Mouse (Mus musculus) liver, embryonic 14.5 days (tissue): ENCODE results near the gene Hhipl1. TPM values are rescaled to one million over a fixed set of nuclear protein-coding genes. Genes with fewer than 3 reads are reported as not detected.
A peak's percentile ranks its signal among the peaks of the same experiment; 100 is the strongest.

Source experiments
- ATAC-seq: fragments of 200-750 bp; cut with Nextera tagmentation; 2 replicates; pipeline ENCODE4 v1.8.0; 2017; ENCODE audit warnings: moderate number of reproducible peaks, mild to moderate bottlenecking, moderate library complexity; ENCODE audit not compliant: insufficient read depth
- DNase-seq, 3 experiments: peaks; one replicate each; pipeline ENCODE4 v3.0.0-alpha.2; 2012 to 2013; ENCODE audit warnings: low read depth in 3 of 3, low spot score in 3 of 3
- H3K27ac ChIP-seq: fragments of 300-500 bp; sonication (generic); 2 replicates; pipeline ENCODE4 v1.5.1; 2014; ENCODE audit warnings: moderate library complexity, mild to moderate bottlenecking, control low read depth, inconsistent platforms
- H3K27me3 ChIP-seq: fragments of 300-500 bp; sonication (generic); 2 replicates; pipeline ENCODE4 v1.6.1; 2014; ENCODE audit warnings: mild to moderate bottlenecking, low read length, moderate library complexity; ENCODE audit not compliant: control insufficient read depth, insufficient read depth
- H3K36me3 ChIP-seq: fragments of 300-500 bp; sonication (generic); replicated peaks from 2 replicates; pipeline ENCODE4 v1.6.1; 2014; ENCODE audit warnings: low read depth; ENCODE audit not compliant: control insufficient read depth, insufficient read depth
- H3K4me1 ChIP-seq, 2 experiments: fragments of 200-500 bp in 1 of 2; fragments of 300-500 bp in 1 of 2; sonication (generic) in 1 of 2; replicated peaks; 2 replicates each; pipeline ENCODE4 v1.6.1; 2012 to 2014; ENCODE audit warnings: antibody characterized with exemption in 1 of 2, inconsistent platforms in 1 of 2, low read length in 1 of 2; ENCODE audit not compliant: control insufficient read depth in 2 of 2, insufficient read depth in 2 of 2
- H3K4me2 ChIP-seq: fragments of 300-500 bp; sonication (generic); 2 replicates; pipeline ENCODE4 v1.6.1; 2014; ENCODE audit warnings: low read depth, mild to moderate bottlenecking, control low read depth, moderate library complexity
- H3K4me3 ChIP-seq, 2 experiments: fragments of 200-500 bp in 1 of 2; fragments of 300-500 bp in 1 of 2; sonication (generic) in 1 of 2; 2 replicates each; pipeline ENCODE4 v1.5.1; 2012 to 2014; ENCODE audit warnings: low read depth in 2 of 2, low read length in 2 of 2, mild to moderate bottlenecking in 2 of 2, control low read depth in 1 of 2, inconsistent platforms in 1 of 2, moderate library complexity in 1 of 2; ENCODE audit not compliant: insufficient read depth in 1 of 2
- H3K9ac ChIP-seq: fragments of 300-500 bp; sonication (generic); replicated peaks from 2 replicates; pipeline ENCODE4 v1.6.1; 2014; ENCODE audit warnings: mild to moderate bottlenecking, control low read depth, moderate library complexity
- H3K9me3 ChIP-seq: fragments of 300-500 bp; sonication (generic); 2 replicates; pipeline ENCODE4 v1.6.1; 2016; ENCODE audit warnings: low read length, mixed read lengths; ENCODE audit not compliant: control insufficient read depth
- CTCF ChIP-seq: IDR thresholded peaks from 2 replicates; pipeline ENCODE4 v1.5.1; 2016; ENCODE audit warnings: antibody characterized with exemption, low read depth, control low read depth
- EP300 ChIP-seq: IDR thresholded peaks from 2 replicates; pipeline ENCODE4 v1.6.1; 2016; ENCODE audit warnings: antibody characterized with exemption, low read depth
- WGBS: fragments of 180-500 bp; shearing (Covaris S2); extraction: QIAGEN DNeasy Blood & Tissue Kit; methylation state at CpG from one replicate; pipeline ENCODE4 v1.1.7; 2014; ENCODE audit not compliant: insufficient replicate concordance; 5-methylcytosine and 5-hydroxymethylcytosine counted together
- polyA plus RNA-seq, 2 experiments: library from polyadenylated mRNA; depleted of rRNA in 1 of 2; stranded (reverse) in 1 of 2; unstranded in 1 of 2; fragments of >200 nt; fragmentation: Nextera tagmentation in 1 of 2; extraction: Ambion mirVana in 1 of 2; gene quantifications; 2 replicates each; pipeline versions ENCODE4 v1.2.1 to v1.2.3; 2012 to 2014

The Hhipl1 gene
- polyA plus RNA-seq, 2 experiments = 0.03 TPM; not detected in 1

- Histone ChIP-seq H3K4me1 (peaks cover 0 to 25% of the 10 kb centered on the region in 2 experiments; a peak in 2 of 4 replicates), H3K4me3 (no peak overlapping the region), H3K9me3 (no peaks in the 10 kb centered on the region), H3K36me3 (no peaks in the 10 kb centered on the region), H3K27me3 (no peaks in the 10 kb centered on the region), H3K4me2 (no peak overlapping the region; the same call in 1 of the 2 replicates), H3K9ac (no peak overlapping the region), H3K27ac (no peak overlapping the region)
- ATAC-seq (peak; percentile 42; the same call in 1 of the 2 replicates), DNase-seq (no peak)
- WGBS = 42% methylated on average over 7 of the region's 7 CpGs
- TF ChIP-seq EP300 = no peak
- no peak for TF ChIP-seq CTCF
These were observed 41.2 kb upstream of the Hhipl1 start for GRCm38 (mm10) chr12:108264918-108265317.

GRCm38 (mm10) chr12:108265831-108266619 lies 40.0 kb upstream of the Hhipl1 start:
- WGBS = 46% methylated on average over 27 of the region's 27 CpGs
- TF ChIP-seq CTCF (no peak), EP300 (no peak)

DNA sequence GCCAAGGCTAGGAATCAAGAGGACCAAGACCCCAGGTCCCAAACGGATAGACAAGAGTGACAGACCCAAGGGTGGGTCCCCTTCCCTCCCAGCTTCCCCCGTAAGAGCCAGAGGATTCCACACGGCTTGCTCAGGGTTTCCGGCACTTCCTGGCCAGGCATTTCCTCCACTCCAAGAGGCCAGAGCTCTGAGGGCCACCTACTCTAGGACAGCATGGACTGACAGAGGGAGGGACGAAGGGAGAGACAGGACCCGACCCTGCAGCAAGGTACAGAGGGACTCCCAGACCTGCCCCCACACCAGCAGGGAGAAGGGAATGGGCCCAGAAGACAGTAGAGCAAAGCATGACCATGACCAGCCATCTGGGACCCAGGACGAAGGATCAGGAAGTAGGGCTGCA lies 38.4 kb upstream of the Hhipl1 start:
- Histone ChIP-seq H3K27me3 (no peaks in the 10 kb centered on the region), H3K4me3 (no peak overlapping the region), H3K27ac (no peak overlapping the region), H3K36me3 (no peaks in the 10 kb centered on the region), H3K9me3 (no peaks in the 10 kb centered on the region), H3K4me2 (no peak overlapping the region), H3K4me1 (peaks cover 0 to 40% of the 10 kb centered on the region in 2 experiments; a peak in 2 of 4 replicates), H3K9ac (no peak overlapping the region)
- 42% methylated on average over 7 of the region's 7 CpGs for WGBS
- DNase-seq (no peak), ATAC-seq (no peak)
- TF ChIP-seq EP300 (no peak), CTCF (no peak)

More at GRCm38 (mm10) chr12:108265831-108266619, 40.0 kb upstream of the Hhipl1 start:
- H3K36me3 ChIP-seq = no peaks in the 10 kb centered on the region
- H3K9me3 ChIP-seq = no peaks in the 10 kb centered on the region
- ATAC-seq (no peak), DNase-seq (no peak)
- H3K4me1 ChIP-seq = peaks cover 0 to 30% of the 10 kb centered on the region in 2 experiments; a peak in 2 of 4 replicates
- no peaks in the 10 kb centered on the region for H3K27me3 ChIP-seq
- H3K9ac ChIP-seq = no peak overlapping the region
- no peak overlapping the region for H3K4me3 ChIP-seq
- no peak overlapping the region for H3K27ac ChIP-seq
- H3K4me2 ChIP-seq = no peak overlapping the region; the same call in 1 of the 2 replicates

GRCm38 (mm10) chr12:108268970-108269369 lies 37.1 kb upstream of the Hhipl1 start:
- TF ChIP-seq CTCF (no peak), EP300 (no peak)
- H3K4me1 ChIP-seq = peaks cover 0 to 44% of the 10 kb centered on the region in 2 experiments; a peak in 2 of 4 replicates
- H3K9ac ChIP-seq = no peak overlapping the region
- no peak overlapping the region for H3K4me2 ChIP-seq
- WGBS = 66% methylated on average over 10 of the region's 10 CpGs
- DNase-seq (no peak), ATAC-seq (no peak)
- no peak overlapping the region for H3K27ac ChIP-seq
- no peaks in the 10 kb centered on the region for H3K9me3 ChIP-seq
- H3K36me3 ChIP-seq = no peaks in the 10 kb centered on the region
- H3K4me3 ChIP-seq = no peak overlapping the region
- H3K27me3 ChIP-seq = peaks cover 12% of the 10 kb centered on the region

DNA sequence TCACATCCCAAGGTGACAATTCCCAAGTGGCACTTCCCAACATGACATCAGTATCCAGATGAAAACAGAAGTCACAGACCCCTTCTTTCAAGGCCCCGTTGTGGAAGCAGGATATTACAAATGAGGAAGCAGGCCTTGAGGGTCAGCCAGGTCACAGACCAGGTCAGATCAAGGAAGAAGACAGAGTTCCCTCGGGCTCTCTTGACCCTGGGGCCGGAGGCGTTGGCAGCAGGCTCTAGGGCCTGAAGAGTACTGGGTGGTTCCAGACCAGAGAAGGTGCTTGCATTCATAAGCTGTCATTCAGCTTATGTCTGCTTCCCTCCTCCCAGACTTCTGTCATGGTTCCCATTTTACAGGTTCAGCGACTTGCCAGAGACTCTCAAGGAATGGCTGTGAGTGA lies 36.4 kb upstream of the Hhipl1 start:
- no peak overlapping the region for H3K9ac ChIP-seq
- H3K4me3 ChIP-seq = no peak overlapping the region
- H3K27ac ChIP-seq = no peak overlapping the region
- no peak for ATAC-seq
- 42% methylated on average over 5 of the region's 5 CpGs for WGBS
- H3K9me3 ChIP-seq = no peaks in the 10 kb centered on the region
- DNase-seq = no peak
- no peak for TF ChIP-seq CTCF
- no peak for TF ChIP-seq EP300
- peaks cover 0 to 42% of the 10 kb centered on the region in 2 experiments; a peak in 2 of 4 replicates for H3K4me1 ChIP-seq
- no peak overlapping the region for H3K4me2 ChIP-seq
- peaks cover 19% of the 10 kb centered on the region for H3K27me3 ChIP-seq
- no peaks in the 10 kb centered on the region for H3K36me3 ChIP-seq
